Comparison of ENCODE assay signal across 41 mouse cellular contexts in the genomic region with DNA sequence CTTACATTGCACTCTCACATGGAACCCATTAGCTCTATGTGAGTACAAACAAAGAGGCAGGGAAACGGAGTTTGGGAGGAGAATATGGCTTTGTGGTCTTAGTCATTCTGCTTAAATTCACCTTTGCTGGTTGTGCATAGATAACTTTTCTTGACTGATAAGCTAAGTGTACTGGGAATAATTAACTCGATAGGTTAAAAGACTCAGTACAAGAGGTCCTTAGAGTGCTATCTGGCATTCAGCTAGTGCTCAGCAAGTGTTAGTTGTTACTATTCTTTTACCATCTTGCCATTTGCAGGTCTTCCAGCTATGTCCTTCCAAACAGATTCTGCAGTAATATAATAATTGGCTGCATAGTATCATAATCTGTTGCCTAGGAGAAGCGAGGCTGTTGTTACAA. TPM values are rescaled to one million over a fixed set of nuclear protein-coding genes. Genes with fewer than 3 reads are reported as not detected.
"Had no signal": no experiment of that assay in that cellular context is flagged by ENCODE, and none has a peak within 500 bp of the region (broad histone marks: within the 10 kb centered on the region; RNA-seq: fewer than 3 reads in every experiment).

No protein-coding gene starts in this region.

- H3K27me3 ChIP-seq: heart, embryonic 12.5 days; heart, embryonic 13.5 days; heart, embryonic 15.5 days had no signal

- H3K9me3 ChIP-seq: heart, embryonic 10.5 days; heart, embryonic 12.5 days; heart, embryonic 13.5 days; heart, embryonic 15.5 days; hindbrain, embryonic 10.5 days; hindbrain, embryonic 12.5 days; hindbrain, embryonic 13.5 days; hindbrain, embryonic 15.5 days; kidney, embryonic 15.5 days had no signal

- ATAC-seq: hindbrain, embryonic 16.5 days; hindbrain, postnatal 0 days; inflammation-experienced regulatory T-cells, adult 6 months had no signal

- H3K4me2 ChIP-seq: heart, embryonic 11.5 days; heart, embryonic 12.5 days; heart, embryonic 13.5 days; heart, embryonic 15.5 days; hindbrain, embryonic 12.5 days; hindbrain, embryonic 13.5 days; hindbrain, embryonic 14.5 days; hindbrain, embryonic 15.5 days; kidney, embryonic 15.5 days had no signal

- H3K36me3 ChIP-seq: heart, embryonic 10.5 days; heart, embryonic 12.5 days; heart, embryonic 13.5 days; heart, embryonic 15.5 days; hindbrain, embryonic 10.5 days; hindbrain, embryonic 12.5 days; hindbrain, embryonic 13.5 days; hindbrain, embryonic 15.5 days; kidney, embryonic 15.5 days had no signal

- H3K4me3 ChIP-seq: heart, embryonic 10.5 days; heart, embryonic 12.5 days; heart, embryonic 13.5 days; heart, embryonic 15.5 days; hindbrain, embryonic 10.5 days; hindbrain, embryonic 12.5 days; hindbrain, embryonic 13.5 days; hindbrain, embryonic 15.5 days; kidney, embryonic 15.5 days; layer of hippocampus, adult 2 months; left cerebral cortex, adult 2 months had no signal

- H3K4me1 ChIP-seq: heart, embryonic 10.5 days; heart, embryonic 12.5 days; heart, embryonic 13.5 days; heart, embryonic 15.5 days; hindbrain, embryonic 10.5 days; hindbrain, embryonic 12.5 days; hindbrain, embryonic 13.5 days; hindbrain, embryonic 15.5 days; kidney, embryonic 15.5 days had no signal

- H3K9ac ChIP-seq: heart, embryonic 12.5 days; heart, embryonic 13.5 days; heart, embryonic 15.5 days; hindbrain, embryonic 12.5 days; hindbrain, embryonic 13.5 days; hindbrain, embryonic 14.5 days; hindbrain, embryonic 15.5 days; kidney, embryonic 15.5 days had no signal

- DNase-seq: heart, postnatal 10 days; heart, postnatal 14 days; heart, postnatal 36 days; heart, postnatal 4 days; kidney, adult 11 months; kidney, adult 18-20 months; kidney, adult 2 months; kidney, adult 8-10 months; kidney, adult 9 months; kidney, postnatal 10 days; kidney, postnatal 14 days; kidney, postnatal 25 days; kidney, postnatal 36 days; kidney, postnatal 4 days; layer of hippocampus, adult 9-11 months; layer of hippocampus, postnatal 36 days had no signal

- H3K27ac ChIP-seq: heart, embryonic 10.5 days; heart, embryonic 13.5 days; heart, embryonic 15.5 days; hindbrain, embryonic 10.5 days; hindbrain, embryonic 12.5 days; hindbrain, embryonic 13.5 days; hindbrain, embryonic 14.5 days; hindbrain, embryonic 15.5 days; hindbrain, postnatal 0 days; kidney, embryonic 15.5 days; kidney, postnatal 0 days; layer of hippocampus, adult 2 months; left cerebral cortex, adult 2 months had no signal

RNA-seq across cellular contexts. Expression of gene Cltrn, which starts 22.5 kb away (rescaled TPM):
- total RNA-seq: heart, postnatal 10 days; heart, postnatal 14 days; heart, postnatal 25 days; heart, postnatal 36 days; heart, postnatal 4 days; hematopoietic stem cell, adult 5-6 weeks; hindbrain, postnatal 0 days; layer of hippocampus, adult 2 months; layer of hippocampus, postnatal 10 days; layer of hippocampus, postnatal 14 days; layer of hippocampus, postnatal 25 days; layer of hippocampus, postnatal 36 days; left cerebral cortex, adult 2 months had no signal
- polyA plus RNA-seq: heart, embryonic 12.5 days; heart, embryonic 14.5 days; heart, embryonic 15.5 days; heart, postnatal 0 days; hindbrain, postnatal 0 days; inflammation-experienced regulatory T-cells, adult 6 months; large intestine, adult 2 months had no signal

RNA-seq across cellular contexts. Expression of gene Ace2, which starts 28.0 kb away (rescaled TPM):
- total RNA-seq: hematopoietic stem cell, adult 5-6 weeks had no signal
- polyA plus RNA-seq: heart, embryonic 11.5 days; heart, embryonic 14.5 days; inflammation-experienced regulatory T-cells, adult 6 months had no signal
